Mouse (Mus musculus): Measurements from ENCODE around the gene Pi16.
"Not testable (repeated sequence)": the region's sequence is repeated elsewhere in the genome, so short reads cannot be mapped to it uniquely, and the experiment has no call there.

Gene Pi16

DNA sequence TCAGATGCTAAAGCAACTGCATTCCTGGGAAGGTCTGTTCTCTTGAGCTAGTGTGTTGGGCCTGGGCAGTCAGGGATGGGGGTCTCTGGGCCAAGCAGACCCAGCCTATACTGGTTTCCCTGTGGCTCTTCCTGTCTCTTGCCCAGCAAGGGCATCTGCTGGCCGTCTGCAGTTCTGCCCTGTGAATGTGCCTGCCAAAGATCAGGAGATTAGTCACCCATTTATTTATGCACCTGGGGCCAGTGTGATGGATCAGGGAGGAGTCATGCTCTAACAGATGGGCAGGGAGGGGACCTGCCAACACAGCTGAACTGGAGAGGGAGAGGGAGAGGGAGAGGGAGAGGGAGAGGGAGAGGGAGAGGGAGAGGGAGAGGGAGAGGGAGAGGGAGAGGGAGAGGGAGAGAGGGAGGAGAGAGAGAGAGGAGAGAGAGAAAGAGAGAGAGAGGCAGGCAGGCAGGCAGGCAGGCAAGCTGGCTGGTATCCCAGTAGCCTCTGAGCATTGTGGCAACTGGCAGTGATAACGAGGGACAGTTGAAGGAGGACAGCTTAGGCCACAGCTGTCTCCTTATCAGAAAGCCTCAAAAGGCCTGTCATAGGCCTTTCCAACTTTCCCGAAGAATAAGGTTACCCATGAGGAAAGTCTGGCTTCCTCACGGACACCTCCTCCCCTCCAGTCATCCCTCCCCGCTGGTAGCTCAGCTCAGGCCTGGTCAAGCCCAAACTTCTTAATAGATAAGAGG, 13.4 kb downstream of the Pi16 start:
- DNase-seq (ENCODE audit: low spot score) = peak; percentile 49

DNA sequence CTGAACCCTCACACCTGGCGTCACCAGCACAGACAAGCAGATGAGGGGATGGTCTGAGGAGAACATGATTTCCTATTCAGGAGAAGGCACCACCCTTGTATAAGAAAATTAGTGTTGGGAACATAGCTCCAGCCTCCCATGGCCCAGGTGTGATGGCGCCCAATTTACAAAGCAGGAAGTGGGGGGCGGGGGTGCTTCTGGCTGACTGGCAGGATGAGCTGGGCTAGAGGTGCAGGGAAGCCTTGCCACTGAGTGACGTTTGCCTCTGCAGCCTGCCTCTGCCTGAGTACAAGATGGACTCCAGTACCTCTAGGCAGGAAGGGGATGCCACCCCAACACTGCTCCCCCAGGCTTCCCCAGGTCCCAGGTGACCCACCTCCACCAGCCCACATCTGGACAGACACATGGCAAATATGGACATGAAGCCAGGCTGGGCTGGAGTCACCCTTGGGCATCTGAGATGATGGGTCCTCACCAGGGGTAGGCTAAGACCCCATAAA, 14.8 kb downstream of the Pi16 start:
- DNase-seq (ENCODE audit: low spot score) = no peak

DNA sequence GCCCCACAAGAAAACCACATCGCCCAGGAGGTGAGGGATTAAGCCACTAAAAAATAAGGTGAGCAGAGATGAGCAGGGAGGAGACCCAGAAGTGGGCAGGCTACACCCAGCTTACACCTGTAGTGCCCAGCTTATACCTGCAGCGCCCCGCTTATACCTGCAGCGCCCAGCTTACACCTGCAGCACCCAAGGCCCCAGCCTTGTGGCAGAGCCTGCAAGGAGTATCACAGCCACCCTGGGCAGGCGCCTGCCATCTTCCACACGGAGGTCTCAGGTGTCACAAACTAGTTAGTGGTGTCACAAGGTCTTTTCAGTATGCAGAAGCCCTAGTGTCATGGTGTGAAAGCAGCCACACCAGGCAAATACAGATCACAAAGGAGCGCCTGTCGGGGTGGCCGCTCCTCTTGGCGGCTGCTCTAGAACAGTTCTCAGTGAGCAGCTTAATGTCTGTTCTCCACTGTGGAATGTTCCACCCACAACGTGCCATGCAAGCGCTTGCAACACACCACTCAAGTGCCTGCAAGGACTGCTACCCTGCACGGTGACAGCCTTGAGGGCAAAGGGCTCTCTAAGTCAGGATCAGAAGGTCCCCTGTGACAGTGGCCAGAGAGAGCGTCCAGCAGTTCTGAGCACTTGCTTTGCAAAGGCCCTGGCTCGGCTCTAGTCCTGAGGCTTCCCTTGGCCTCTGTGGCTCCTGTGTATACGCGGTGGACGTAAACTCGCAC, 18.9 kb downstream of the Pi16 start:
- DNase-seq (ENCODE audit: low spot score) = no peak

DNA sequence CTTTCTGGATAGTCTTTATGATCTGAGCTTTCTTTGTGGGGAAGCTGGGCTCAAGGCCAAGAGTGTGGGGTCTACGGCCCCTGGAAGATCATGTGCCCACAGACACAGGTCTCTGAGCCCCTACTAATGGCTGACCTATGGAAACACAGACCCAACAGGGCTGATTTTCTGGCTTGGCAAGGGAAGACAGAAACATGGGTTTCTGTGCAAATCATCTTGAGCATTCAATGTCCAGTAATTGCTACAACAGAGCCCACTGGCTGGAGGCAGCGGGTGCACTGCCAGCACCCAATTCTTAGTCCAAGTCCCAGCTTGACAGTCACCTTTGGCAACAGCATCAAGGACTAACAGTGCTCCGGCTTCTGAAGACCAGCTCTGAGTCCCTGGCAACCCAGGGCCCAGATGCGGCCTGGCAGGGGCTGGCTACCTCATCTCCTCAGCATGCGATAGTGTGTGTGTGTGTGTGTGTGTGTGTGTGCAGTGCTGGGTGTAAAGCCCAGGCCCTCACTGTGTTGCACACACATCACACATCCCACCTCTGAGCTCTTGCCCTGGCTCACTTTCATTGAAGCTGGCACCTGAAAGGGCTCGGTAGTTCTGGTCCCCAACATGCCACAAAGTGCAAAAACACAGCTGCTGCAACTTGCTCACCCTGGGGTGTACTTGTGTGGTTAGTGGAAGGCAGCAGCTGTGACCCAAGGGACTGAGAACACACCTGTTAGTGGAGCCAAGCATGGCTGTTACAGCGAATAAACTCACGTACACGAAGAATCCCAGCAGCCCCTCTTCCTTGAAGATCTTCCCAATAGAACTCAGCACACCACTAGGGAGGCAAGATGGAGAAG, 20.7 kb downstream of the Pi16 start:
- DNase-seq (ENCODE audit: low spot score) = no peak

DNA sequence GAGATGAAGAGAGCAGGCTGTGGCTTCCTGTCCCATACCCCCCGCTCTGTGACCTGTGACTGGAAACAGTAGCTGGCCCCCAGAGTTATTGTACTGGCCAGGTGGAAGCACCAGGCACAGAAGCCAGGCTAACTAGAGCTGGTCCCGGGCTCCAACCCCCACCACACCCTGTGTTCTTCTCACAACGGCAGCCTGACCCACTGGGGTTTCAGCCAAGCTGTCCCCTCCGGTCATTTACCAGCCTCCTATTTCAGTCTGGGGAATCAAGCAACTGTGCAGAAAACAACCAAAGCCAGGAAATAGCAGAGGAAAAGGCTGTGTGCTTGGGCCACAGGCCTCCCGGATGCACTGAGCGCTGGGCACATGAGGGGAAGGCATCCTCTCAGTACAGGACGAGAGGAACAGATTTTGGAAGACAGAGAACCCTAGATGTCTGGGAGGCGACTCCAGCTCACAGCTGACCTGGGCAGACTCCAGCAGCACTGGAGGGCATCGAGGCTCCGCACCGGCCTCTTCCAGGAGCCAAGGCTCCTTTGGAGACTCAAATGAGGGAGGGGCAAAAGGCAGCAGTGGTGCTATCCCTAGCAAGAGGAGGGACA, 21.8 kb downstream of the Pi16 start:
- no peak for DNase-seq (ENCODE audit: low spot score)

GRCm38 (mm10) chr17:29340406-29341261, 23.2 kb downstream of the Pi16 start:
- DNase-seq (ENCODE audit: low spot score) = no peak

DNA sequence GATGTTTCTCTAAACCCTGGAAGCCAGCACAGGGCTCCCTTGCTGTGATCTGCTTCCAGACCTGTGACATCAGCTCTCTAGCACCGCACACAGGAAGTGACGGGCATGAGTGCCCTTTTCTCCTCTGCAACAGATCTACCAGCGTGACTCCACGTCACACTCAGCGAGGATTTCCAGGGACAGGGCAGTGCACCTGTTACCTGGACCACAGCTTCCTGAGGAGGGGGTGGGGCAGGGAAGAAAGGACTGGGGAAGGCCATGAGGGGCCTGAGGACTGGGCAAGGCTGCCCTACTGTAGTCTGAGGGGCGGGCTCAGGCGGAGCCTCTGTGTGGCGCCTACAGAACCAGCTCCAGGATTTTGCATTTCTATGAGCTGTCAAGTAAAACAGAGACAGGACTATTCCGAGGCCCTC, 24.1 kb downstream of the Pi16 start:
- no peak for DNase-seq (ENCODE audit: low spot score)

DNA sequence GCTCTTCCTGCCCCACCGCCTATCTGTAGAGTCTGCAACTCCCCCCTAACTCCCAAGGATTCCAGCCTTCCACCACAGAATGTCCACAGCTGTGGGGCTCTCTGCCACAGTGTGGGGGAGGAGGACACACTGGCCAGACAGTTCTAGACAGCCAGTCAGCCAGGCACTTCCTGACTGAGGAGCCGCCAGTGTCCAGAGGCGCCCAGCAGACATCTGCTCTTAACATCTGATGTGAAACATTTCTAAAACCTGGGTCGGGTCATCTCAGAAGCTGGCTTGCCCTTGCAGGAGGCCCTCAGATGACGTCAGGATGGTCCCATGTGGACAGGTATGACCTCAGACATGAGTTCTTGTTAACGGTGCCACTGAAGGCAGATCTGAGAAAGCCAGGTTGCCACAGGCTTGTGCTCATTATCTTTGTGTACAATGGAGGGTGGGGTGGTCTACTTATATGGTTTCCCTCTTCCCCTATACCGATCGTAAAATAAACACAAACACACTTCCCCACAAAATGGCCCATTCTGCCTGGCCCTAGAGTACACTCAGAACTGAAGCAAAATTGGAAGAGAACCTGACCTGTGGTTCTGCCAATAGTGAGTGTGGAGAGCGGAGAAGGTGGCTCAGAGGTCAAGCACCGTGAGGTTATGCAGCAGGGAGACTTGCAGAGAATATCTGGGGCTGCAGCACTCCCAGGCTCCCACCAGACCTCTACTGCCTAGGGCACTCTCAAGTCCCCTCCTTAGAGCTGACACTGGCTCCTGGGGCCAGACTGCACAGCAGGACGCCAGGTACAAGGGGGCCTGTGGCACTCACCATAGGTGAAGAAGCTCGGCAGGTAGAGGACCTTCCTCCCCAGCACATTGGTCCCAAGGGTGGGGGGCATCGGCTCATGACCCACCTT, 24.8 kb downstream of the Pi16 start:
- peak; percentile 54 for DNase-seq (ENCODE audit: low spot score)

DNA sequence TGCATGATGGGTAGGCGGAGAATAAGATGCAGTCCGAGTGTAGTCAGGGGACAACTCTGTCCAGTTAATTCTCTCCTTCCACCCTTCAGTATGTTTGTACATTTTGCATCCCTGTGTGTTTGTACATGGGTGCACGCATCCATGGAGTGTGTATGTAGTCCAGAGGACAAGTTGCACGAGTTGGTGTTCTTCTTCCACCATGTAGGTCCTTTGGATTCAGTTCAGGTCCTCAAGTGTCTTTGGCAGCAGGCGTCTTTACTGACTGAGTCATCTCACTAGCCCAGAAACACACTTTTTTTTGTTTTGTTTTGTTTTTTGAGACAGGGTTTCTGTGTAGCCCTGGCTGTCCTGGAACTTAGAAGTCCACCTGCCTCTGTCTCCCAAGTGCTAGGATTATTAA, 25.8 kb downstream of the Pi16 start:
- DNase-seq (ENCODE audit: low spot score) = no peak

GRCm38 (mm10) chr17:29345272-29345671, 27.8 kb downstream of the Pi16 start:
- no peak for DNase-seq (ENCODE audit: low spot score)

- no peak for DNase-seq (ENCODE audit: low spot score)
Measured at GRCm38 (mm10) chr17:29346496-29347125, 29.1 kb downstream of the Pi16 start.

DNA sequence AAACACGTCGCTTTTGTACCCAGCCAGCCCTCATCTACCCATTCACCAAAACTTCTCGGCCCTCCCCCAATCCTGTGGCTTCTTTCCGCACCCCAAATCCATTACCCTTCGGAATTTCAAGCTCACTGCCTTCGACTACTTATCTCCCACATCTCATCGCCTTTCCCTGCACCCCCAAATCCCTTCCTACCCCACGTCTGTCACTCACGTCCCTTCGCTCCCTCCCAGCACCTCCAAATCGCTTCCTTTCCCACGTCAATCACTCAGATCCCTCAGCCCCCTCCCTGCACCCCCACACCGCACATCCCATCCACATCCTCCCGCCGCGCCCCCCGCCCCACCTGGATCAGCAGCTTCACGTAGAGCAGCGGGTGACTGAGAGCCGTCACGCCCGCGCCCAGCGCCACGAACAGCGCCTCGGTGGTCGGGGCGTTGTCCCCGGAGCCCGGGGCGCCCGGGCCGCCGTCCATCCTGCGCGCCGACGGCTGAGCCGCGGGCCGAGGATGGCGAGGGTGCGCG, 29.7 kb downstream of the Pi16 start:
- no peak for DNase-seq (ENCODE audit: low spot score)

DNA sequence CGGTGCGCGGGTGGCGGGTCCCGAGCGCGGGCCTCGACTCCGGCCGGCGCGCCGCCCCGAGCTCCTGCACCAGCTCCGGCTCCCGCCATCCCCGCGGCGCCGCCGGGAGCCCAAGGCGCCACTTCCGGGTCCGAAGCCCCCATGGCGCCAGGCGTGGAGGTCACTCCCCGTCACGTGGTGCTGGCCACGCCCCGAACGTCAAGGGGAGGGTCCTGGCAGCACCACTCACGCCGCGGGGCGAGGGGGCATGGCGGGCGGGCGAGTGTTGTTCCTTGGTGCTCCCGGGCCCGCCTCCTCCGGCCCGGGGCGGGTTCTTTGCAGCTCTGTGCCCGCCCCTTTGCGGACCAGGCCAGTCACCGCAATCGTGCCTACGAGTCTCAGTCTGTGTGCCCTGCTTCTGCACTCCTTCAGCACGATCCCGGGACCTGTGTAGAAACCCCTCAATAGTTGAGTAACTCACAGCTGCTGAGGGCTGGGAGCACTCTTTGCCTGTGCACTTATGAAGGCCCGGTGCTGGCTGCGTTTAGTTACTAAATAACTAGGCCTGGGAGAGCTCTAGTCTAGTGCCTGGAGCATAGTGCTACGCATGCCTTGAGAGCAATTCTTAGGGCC, 30.3 kb downstream of the Pi16 start, which contains the start of gene Mtch1:
TSS of gene Mtch1 (minus strand) at position 290 of the 612 bp plus-strand sequence.
- peak; percentile 99 for DNase-seq (ENCODE audit: low spot score)

DNA sequence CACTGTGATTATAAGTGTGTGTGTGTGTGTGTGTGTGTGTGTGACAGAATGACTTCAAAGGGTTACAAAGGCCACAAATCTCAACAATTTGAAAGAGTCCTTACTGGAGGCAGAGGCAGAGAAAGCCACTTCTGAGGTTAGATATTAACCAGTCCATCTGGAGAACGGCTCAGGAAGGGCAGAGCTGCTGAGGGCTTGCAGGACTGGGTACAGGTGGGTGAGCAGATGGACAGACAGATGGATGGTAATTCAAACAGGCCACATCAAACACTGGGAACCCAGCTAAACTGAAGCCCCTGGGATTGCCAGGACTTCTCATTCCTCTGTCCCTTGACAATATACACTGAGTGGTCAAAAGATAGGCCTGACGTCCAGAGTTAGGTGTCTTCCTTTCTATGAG, 31.5 kb downstream of the Pi16 start:
- no peak for DNase-seq (ENCODE audit: low spot score)

GRCm38 (mm10) chr17:29351056-29351455, 33.6 kb downstream of the Pi16 start:
- not testable (repeated sequence) for DNase-seq (ENCODE audit: low spot score)

GRCm38 (mm10) chr17:29355461-29355840, 38.0 kb downstream of the Pi16 start:
- no peak for DNase-seq (ENCODE audit: low spot score)

DNA sequence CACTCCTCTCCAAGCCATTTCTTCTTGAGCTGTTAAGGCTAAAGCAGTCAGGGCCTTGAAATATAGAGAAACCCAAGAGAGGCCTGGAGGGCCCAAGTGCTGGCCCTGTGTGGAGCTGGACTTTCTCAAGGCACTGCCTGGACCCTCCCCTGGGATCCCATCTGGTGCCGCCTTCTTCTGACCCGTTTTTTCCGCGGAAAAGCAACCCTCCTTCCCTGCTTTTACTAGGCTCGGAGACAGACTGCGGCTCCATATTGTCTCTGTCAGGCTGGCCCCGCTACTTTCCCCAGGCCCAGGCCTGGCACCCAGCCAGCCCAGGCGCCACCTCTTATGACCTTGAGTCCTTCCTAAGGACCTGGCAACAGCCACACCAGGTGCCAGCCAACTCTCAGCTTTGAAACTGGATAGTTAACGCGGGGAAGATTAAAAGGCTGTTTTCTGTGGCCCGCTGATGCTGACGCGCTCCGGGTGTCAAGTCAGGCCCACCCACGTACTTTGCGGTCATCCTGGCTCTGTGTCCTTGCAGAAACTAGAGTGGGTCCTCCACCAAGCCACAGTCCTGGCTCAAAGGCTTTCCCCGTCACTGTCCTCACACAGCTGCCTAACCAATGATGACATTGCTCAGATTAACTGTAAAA, 38.5 kb downstream of the Pi16 start:
- peak; percentile 46 for DNase-seq (ENCODE audit: low spot score)

GRCm38 (mm10) chr17:29356479-29356856, 39.0 kb downstream of the Pi16 start:
- peak; percentile 51 for DNase-seq (ENCODE audit: low spot score)
